8 mouse cellular contexts compared by ENCODE assay signal in the genomic region with DNA sequence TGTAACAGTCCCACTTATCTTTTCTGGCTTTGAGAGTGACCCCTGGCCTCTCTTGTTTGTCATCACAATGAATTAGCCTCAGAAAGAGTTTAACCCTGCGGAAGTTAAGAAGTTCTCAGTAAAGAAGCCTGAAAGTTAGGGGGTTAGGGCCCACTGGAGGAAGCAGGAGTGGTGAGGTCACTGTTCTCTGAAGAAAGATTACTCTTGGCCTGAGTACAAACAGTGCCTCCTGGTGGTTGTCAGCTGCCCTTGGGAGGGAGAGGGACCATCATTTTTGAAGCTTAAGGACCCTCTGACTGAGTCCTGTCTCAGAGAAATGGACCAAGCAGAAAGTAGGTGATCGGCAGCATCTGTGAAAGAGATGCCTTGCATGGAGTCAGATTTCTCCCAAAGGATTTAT.
DNase-seq lines count a peak whose midpoint lies in the region; ATAC-seq and TF ChIP-seq lines count a peak whose summit lies in the region.

No protein-coding gene starts in this region.

- peak; percentile 38; the same call in 1 of the 2 replicates for TF ChIP-seq CTCF in spleen, adult 2 months (IDR thresholded peaks at IDR 0.05; ENCODE audit: extremely low read depth, insufficient read depth, insufficient read length, insufficient replicate concordance)

- no peak overlapping the region for H3K4me2 ChIP-seq in intestine, embryonic 15.5 days (replicated peaks)

- WGBS in spleen, adult 2 months, result 56% methylated on average over 2 of the region's 2 CpGs
- WGBS in intestine, embryonic 15.5 days, result 30% methylated on average over 2 of the region's 2 CpGs

- no peaks in the 10 kb centered on the region for H3K27me3 ChIP-seq in spleen, adult 2 months (ENCODE audit: control insufficient read depth, insufficient read depth, low read length)
- H3K27me3 ChIP-seq in intestine, embryonic 15.5 days (replicated peaks), result no peaks in the 10 kb centered on the region

- no peak overlapping the region for H3K9ac ChIP-seq in ES-E14 (ENCODE audit: insufficient read depth, low read depth, low read length, poor library complexity, severe bottlenecking)
- H3K9ac ChIP-seq in intestine, embryonic 15.5 days, result no peak overlapping the region

- no peaks in the 10 kb centered on the region for H3K36me3 ChIP-seq in ES-E14 (ENCODE audit: control insufficient read depth, insufficient read depth, low read length, poor library complexity, severe bottlenecking)
- no peaks in the 10 kb centered on the region for H3K36me3 ChIP-seq in spleen, adult 2 months (ENCODE audit: control insufficient read depth, insufficient read depth, low read length)
- H3K36me3 ChIP-seq in intestine, embryonic 15.5 days, result no peaks in the 10 kb centered on the region

- no peak for ATAC-seq in intestine, embryonic 15.5 days

- peak; percentile 28 to 30 for DNase-seq in layer of hippocampus, postnatal 10 days (ENCODE audit: low spot score in 2 of 2)
- no peak for DNase-seq in layer of hippocampus, postnatal 36 days
- peak; percentile 17 for DNase-seq in ES-E14 (ENCODE audit: low read depth, low spot score)
- peak; percentile 76 for DNase-seq in embryo, embryonic 9.5 days (ENCODE audit: extremely low spot score)
- DNase-seq in kidney, postnatal 4 days, result peak; percentile 61 to 70
- DNase-seq in spleen, adult 2 months (ENCODE audit: low read depth in 1 of 2, low spot score in 2 of 2), result peak in 1 of 2 experiments; percentile 56
- DNase-seq in gastrocnemius, adult 18-20 months (ENCODE audit: low spot score), result no peak

- no peak overlapping the region for H3K27ac ChIP-seq in ES-E14 (ENCODE audit: insufficient read depth, low read depth, low read length, poor library complexity, severe bottlenecking)
- H3K27ac ChIP-seq in spleen, adult 2 months (ENCODE audit: insufficient read depth, low read length), result no peak overlapping the region
- no peak overlapping the region for H3K27ac ChIP-seq in intestine, embryonic 15.5 days

- in situ Hi-C loops in ES-E14 (cut with MboI; ENCODE audit: low sequenced_read_pairs in 2 of 2, unreplicated experiment in 2 of 2), result loop anchor here in 1 of 2 experiments (25.0 kb wide), 1 partner anchor 328 kb away; the partner anchor contains the start of gene Id2

- no peaks in the 10 kb centered on the region for H3K9me3 ChIP-seq in ES-E14 (ENCODE audit: control insufficient read depth, insufficient read depth, low read depth, low read length)
- no peaks in the 10 kb centered on the region for H3K9me3 ChIP-seq in intestine, embryonic 15.5 days

- H3K4me3 ChIP-seq in ES-E14 (ENCODE audit: insufficient read depth in 1 of 2, low read depth in 1 of 2, low read length in 2 of 2, poor library complexity in 1 of 2, severe bottlenecking in 1 of 2), result no peak overlapping the region
- H3K4me3 ChIP-seq in spleen, adult 2 months (ENCODE audit: extremely low read depth, insufficient read depth, insufficient read length), result no peak overlapping the region
- H3K4me3 ChIP-seq in intestine, embryonic 15.5 days (replicated peaks), result no peak overlapping the region

- no peaks in the 10 kb centered on the region for H3K4me1 ChIP-seq in ES-E14 (ENCODE audit: control insufficient read depth in 2 of 2, insufficient read depth in 2 of 2, low read length in 2 of 2, poor library complexity in 1 of 2)
- H3K4me1 ChIP-seq in spleen, adult 2 months (ENCODE audit: control insufficient read depth, insufficient read depth, insufficient read length), result no peaks in the 10 kb centered on the region
- no peaks in the 10 kb centered on the region; the same call in 1 of the 2 replicates for H3K4me1 ChIP-seq in intestine, embryonic 15.5 days (replicated peaks)

- no peak for TF ChIP-seq POLR2A in spleen, adult 2 months (IDR thresholded peaks at IDR 0.05; ENCODE audit: low read depth, low read length)

TF ChIP-seq in ES-E14, 5 proteins besides CTCF, POLR2A, EP300 and RAD21:
- TF ChIP-seq ZNF384 (IDR thresholded peaks at IDR 0.05; ENCODE audit: low read depth, low read length), result no peak
- no peak for TF ChIP-seq MAFK (IDR thresholded peaks at IDR 0.05; ENCODE audit: insufficient read depth, low read depth, low read length)
- TF ChIP-seq ZC3H11A (IDR thresholded peaks at IDR 0.05; ENCODE audit: borderline replicate concordance, low read depth, low read length), result peak; percentile 41

Comparison
In these comparisons a context has a peak if more than half of its experiments do, and no peak if none do; other contexts are left out.
1. DNase-seq: peak in layer of hippocampus, postnatal 10 days (2 of 2), ES-E14 (single experiment), embryo, embryonic 9.5 days (single experiment) and kidney, postnatal 4 days (2 of 2); none in layer of hippocampus, postnatal 36 days (0 of 2) and gastrocnemius, adult 18-20 months (single experiment).